Mouse (Mus musculus) liver, embryonic 12.5 days (tissue): ENCODE data around the gene Shank3. TPM values are rescaled to one million over a fixed set of nuclear protein-coding genes. Genes with fewer than 3 reads are reported as not detected.

Experiments used
- ATAC-seq: fragments of 200-750 bp; cut with Nextera tagmentation; 2 replicates; pipeline ENCODE4 v1.8.0; 2017; ENCODE audit warnings: moderate number of reproducible peaks, mild to moderate bottlenecking, moderate library complexity
- H3K27ac ChIP-seq: fragments of 300-500 bp; sonication (generic); 2 replicates; pipeline ENCODE4 v1.5.1; 2016; ENCODE audit warnings: mild to moderate bottlenecking
- H3K27me3 ChIP-seq: fragments of 300-500 bp; sonication (generic); replicated peaks from 2 replicates; pipeline ENCODE4 v1.6.1; 2016; ENCODE audit warnings: mild to moderate bottlenecking, moderate library complexity
- H3K36me3 ChIP-seq: fragments of 300-500 bp; sonication (generic); 2 replicates; pipeline ENCODE4 v1.6.1; 2016; ENCODE audit warnings: mild to moderate bottlenecking, moderate library complexity
- H3K4me1 ChIP-seq: fragments of 300-500 bp; sonication (generic); 2 replicates; pipeline ENCODE4 v1.6.1; 2016
- H3K4me2 ChIP-seq: fragments of 300-500 bp; sonication (generic); 2 replicates; pipeline ENCODE4 v1.6.1; 2016; ENCODE audit warnings: mild to moderate bottlenecking, moderate library complexity
- H3K4me3 ChIP-seq: fragments of 300-500 bp; sonication (generic); 2 replicates; pipeline ENCODE4 v1.5.1; 2016; ENCODE audit warnings: mild to moderate bottlenecking, moderate library complexity
- H3K9ac ChIP-seq: fragments of 300-500 bp; sonication (generic); 2 replicates; pipeline ENCODE4 v1.6.1; 2016; ENCODE audit warnings: mild to moderate bottlenecking, moderate library complexity
- H3K9me3 ChIP-seq: fragments of 300-500 bp; sonication (generic); replicated peaks from 2 replicates; pipeline ENCODE4 v1.6.1; 2016; ENCODE audit warnings: mild to moderate bottlenecking, moderate library complexity
- WGBS: fragments of 180-500 bp; shearing (Covaris S2); methylation state at CpG from one replicate; pipeline ENCODE4 v1.1.7; 2016; ENCODE audit not compliant: insufficient replicate concordance; 5-methylcytosine and 5-hydroxymethylcytosine counted together
- polyA plus RNA-seq: library from polyadenylated mRNA; unstranded; fragments of >200 nt; fragmentation: Nextera tagmentation; extraction: Ambion mirVana; gene quantifications from 2 replicates; pipeline ENCODE4 v1.2.1, GENCODE M21; 2016

The Shank3 gene
- polyA plus RNA-seq = 0.81 and 1.4 TPM in 2 replicates

DNA sequence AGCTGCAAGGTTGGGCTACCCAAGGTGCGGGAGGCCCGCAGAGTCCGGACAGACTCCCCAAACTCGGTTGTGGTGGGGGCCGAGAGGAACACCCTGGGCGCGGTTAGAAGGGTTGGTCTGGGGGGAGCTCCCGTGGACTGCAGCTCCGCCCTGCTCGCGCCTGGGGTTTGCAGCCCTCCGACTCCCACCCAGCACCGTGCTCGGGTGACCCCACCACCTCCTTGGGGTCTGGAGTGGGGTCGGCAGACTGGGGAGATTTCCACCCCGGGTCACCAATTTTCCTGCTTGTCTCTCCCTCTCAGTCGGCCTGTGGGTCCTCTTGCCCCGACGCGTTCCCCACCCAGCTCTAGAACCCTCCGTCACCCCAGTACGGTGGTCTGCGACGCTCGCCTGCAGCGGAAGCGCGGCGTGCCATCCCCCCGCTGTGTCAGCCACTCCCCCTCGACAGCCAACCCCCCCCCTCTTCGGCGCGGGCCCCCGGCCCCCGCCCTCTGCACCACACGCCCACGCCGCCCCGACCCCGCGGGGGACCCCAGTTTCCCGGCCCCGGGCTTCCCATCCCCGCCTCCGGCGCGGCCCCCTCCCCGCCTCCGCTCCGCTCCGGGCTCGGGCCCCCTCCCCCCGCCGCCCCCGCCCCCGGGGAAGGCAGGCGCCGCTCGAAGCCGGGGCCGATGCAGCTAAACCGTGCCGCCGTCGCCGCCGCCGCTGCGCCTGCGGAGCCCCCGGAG is at the start of gene Shank3:
TSS of gene Shank3 (plus strand) at position 663 of the 728 bp plus-strand sequence.
- ATAC-seq = peak; percentile 11; the same call in 1 of the 2 replicates
- Histone ChIP-seq H3K4me2 (peak within 1 kb of the TSS; percentile 94), H3K4me3 (peak within 1 kb of the TSS; percentile 68), H3K36me3 (peaks cover 13% of the 10 kb centered on the region), H3K9ac (peak within 1 kb of the TSS; percentile 72), H3K9me3 (no peaks in the 10 kb centered on the region), H3K27me3 (peaks cover 53% of the 10 kb centered on the region), H3K27ac (peak within 1 kb of the TSS; percentile 40), H3K4me1 (peaks cover 38% of the 10 kb centered on the region)
- under 1% methylated on average over 57 of the region's 72 CpGs for WGBS

- Histone ChIP-seq H3K9me3 (no peaks in the 10 kb centered on the region), H3K4me2 (peak overlapping the region; percentile 72), H3K4me3 (peak overlapping the region; percentile 47; the same call in 1 of the 2 replicates), H3K27ac (no peak overlapping the region), H3K4me1 (peaks cover 12% of the 10 kb centered on the region), H3K9ac (no peak overlapping the region), H3K36me3 (no peaks in the 10 kb centered on the region), H3K27me3 (peaks cover 89% of the 10 kb centered on the region)
- ATAC-seq = peak; percentile 33; the same call in 1 of the 2 replicates
- WGBS = 5% methylated on average over 24 of the region's 24 CpGs
These were observed 46.2 kb upstream of the Shank3 start for GRCm38 (mm10) chr15:89452906-89453864.

DNA sequence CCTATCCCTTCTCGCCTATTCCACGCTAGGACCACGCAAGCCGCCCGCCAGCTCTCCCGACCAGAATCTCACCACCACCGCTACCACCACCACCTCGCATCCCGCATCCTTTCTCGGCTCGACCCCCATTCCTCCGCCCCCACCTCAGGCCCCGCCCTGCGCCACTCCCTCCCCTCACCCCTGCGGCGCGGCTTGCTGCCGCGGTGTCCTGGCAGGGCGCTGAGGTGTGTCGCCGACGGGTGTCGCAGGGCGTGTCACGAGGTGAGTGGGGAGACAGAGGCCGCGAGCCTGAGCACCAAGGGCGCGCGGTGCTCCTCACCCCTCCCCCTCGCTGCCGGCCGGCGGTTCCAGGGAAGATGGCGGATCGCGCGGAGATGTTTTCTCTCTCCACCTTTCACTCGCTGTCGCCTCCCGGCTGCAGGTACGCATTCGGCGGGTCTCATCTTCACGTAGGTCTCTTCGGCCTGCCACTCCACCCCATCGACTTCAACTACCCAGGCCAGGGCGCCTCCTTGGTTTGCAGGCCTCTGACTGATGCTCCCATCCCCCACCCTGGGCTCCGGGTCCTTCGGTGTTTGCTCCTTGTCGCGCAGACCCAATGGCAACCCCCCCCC is 45.5 kb upstream of the Shank3 start, which contains the start of gene Mapk8ip2:
TSS of gene Mapk8ip2 (plus strand) at position 49 of the 614 bp plus-strand sequence.
- no peaks in the 10 kb centered on the region for H3K9me3 ChIP-seq
- WGBS = 3% methylated on average over 53 of the region's 53 CpGs
- peaks cover 93% of the 10 kb centered on the region for H3K27me3 ChIP-seq
- H3K36me3 ChIP-seq = no peaks in the 10 kb centered on the region
- H3K9ac ChIP-seq = no peak within 1 kb of the TSS
- H3K4me3 ChIP-seq = peak within 1 kb of the TSS; percentile 47
- H3K27ac ChIP-seq = no peak within 1 kb of the TSS
- peak within 1 kb of the TSS; percentile 72 for H3K4me2 ChIP-seq
- peaks cover 12% of the 10 kb centered on the region for H3K4me1 ChIP-seq
- ATAC-seq = no peak

DNA sequence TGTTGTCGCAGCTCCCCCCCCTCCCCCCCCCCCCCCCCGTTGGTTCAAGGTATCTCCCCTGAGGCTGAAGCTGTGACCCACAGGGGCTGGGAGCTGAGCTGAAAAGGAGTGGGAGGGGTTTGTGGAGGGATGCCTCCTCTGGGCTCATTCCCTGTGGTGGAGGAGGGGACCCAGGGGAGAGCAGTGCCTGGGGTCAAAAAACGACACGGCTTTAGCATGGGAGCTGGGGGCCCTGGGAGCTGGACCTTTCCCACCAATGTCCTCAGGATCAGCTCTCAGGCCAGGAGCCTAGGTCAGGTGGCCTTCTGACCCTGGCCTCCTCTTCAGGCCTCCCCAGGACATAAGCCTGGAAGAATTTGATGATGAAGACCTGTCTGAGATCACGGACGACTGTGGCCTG is 44.6 kb upstream of the Shank3 start:
- Histone ChIP-seq H3K27ac (no peak overlapping the region), H3K4me2 (no peak overlapping the region), H3K4me1 (peaks cover 12% of the 10 kb centered on the region), H3K27me3 (peaks cover 92% of the 10 kb centered on the region), H3K4me3 (no peak overlapping the region), H3K9me3 (no peaks in the 10 kb centered on the region), H3K9ac (no peak overlapping the region), H3K36me3 (no peaks in the 10 kb centered on the region)
- 29% methylated on average over 5 of the region's 6 CpGs for WGBS
- ATAC-seq = no peak

- no peaks in the 10 kb centered on the region for H3K9me3 ChIP-seq
- H3K27ac ChIP-seq = no peak overlapping the region
- H3K4me1 ChIP-seq = peaks cover 12% of the 10 kb centered on the region
- ATAC-seq = no peak
- H3K36me3 ChIP-seq = no peaks in the 10 kb centered on the region
- no peak overlapping the region for H3K9ac ChIP-seq
- H3K27me3 ChIP-seq = peaks cover 91% of the 10 kb centered on the region
- WGBS = 57% methylated on average over 6 of the region's 6 CpGs
- H3K4me2 ChIP-seq = no peak overlapping the region
- no peak overlapping the region for H3K4me3 ChIP-seq
These were observed 43.8 kb upstream of the Shank3 start for GRCm38 (mm10) chr15:89455642-89456041.

DNA sequence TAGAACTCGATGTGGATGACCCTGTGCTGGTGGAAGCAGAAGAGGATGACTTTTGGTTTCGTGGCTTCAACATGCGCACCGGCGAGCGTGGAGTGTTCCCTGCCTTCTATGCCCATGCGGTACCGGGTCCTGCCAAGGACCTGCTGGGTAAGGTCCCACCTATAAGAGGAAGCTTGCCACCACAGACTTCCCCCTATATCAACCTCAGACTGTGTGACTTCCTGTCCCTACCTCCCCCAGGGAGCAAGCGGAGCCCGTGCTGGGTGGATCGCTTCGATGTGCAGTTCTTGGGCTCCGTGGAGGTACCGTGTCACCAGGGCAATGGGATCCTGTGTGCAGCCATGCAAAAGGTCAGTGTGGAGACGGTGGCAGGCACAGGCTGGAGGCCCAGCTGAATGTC is 40.5 kb upstream of the Shank3 start:
- no peak for ATAC-seq
- Histone ChIP-seq H3K36me3 (no peaks in the 10 kb centered on the region), H3K9ac (no peak overlapping the region), H3K27me3 (peaks cover 67% of the 10 kb centered on the region), H3K4me3 (no peak overlapping the region), H3K9me3 (no peaks in the 10 kb centered on the region), H3K4me1 (peaks cover 8% of the 10 kb centered on the region), H3K4me2 (no peak overlapping the region), H3K27ac (no peak overlapping the region)
- WGBS = 48% methylated on average over 15 of the region's 15 CpGs

- WGBS = 64% methylated on average over 7 of the region's 7 CpGs
- H3K27ac ChIP-seq = no peak overlapping the region
- no peaks in the 10 kb centered on the region for H3K36me3 ChIP-seq
- no peak overlapping the region for H3K4me2 ChIP-seq
- H3K27me3 ChIP-seq = peaks cover 58% of the 10 kb centered on the region
- no peak for ATAC-seq
- no peak overlapping the region for H3K4me3 ChIP-seq
- no peak overlapping the region for H3K9ac ChIP-seq
- H3K9me3 ChIP-seq = no peaks in the 10 kb centered on the region
- no peaks in the 10 kb centered on the region for H3K4me1 ChIP-seq
These were observed 39.6 kb upstream of the Shank3 start for GRCm38 (mm10) chr15:89459821-89460220.

DNA sequence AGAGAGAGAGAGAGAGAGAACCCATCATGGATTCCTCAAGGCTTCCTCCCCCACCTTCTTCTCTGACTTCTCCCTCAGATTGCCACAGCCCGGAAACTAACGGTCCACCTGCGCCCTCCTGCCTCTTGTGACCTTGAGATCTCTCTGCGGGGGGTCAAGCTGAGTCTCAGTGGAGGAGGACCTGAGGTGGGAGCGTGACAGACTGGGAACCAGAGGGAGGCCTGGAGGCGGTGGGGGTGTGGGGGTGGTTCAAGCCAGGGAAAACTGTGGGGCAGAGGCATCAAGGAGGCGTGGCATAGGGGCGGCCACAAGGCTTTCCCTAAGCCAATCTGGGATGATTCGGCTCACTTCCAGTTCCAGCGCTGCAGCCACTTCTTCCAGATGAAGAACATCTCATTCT is 39.1 kb upstream of the Shank3 start:
- 47% methylated on average over 10 of the region's 10 CpGs for WGBS
- Histone ChIP-seq H3K27me3 (peaks cover 54% of the 10 kb centered on the region), H3K9me3 (no peaks in the 10 kb centered on the region), H3K27ac (no peak overlapping the region), H3K4me1 (no peaks in the 10 kb centered on the region), H3K36me3 (no peaks in the 10 kb centered on the region), H3K4me2 (no peak overlapping the region), H3K4me3 (no peak overlapping the region), H3K9ac (no peak overlapping the region)
- no peak for ATAC-seq

- no peaks in the 10 kb centered on the region for H3K4me1 ChIP-seq
- no peak overlapping the region for H3K4me2 ChIP-seq
- WGBS = 65% methylated on average over 15 of the region's 15 CpGs
- H3K9ac ChIP-seq = no peak overlapping the region
- H3K27me3 ChIP-seq = peaks cover 43% of the 10 kb centered on the region
- no peaks in the 10 kb centered on the region for H3K9me3 ChIP-seq
- H3K4me3 ChIP-seq = no peak overlapping the region
- no peak for ATAC-seq
- H3K27ac ChIP-seq = no peak overlapping the region
- no peaks in the 10 kb centered on the region for H3K36me3 ChIP-seq
These were observed 38.1 kb upstream of the Shank3 start for GRCm38 (mm10) chr15:89461321-89461720.

DNA sequence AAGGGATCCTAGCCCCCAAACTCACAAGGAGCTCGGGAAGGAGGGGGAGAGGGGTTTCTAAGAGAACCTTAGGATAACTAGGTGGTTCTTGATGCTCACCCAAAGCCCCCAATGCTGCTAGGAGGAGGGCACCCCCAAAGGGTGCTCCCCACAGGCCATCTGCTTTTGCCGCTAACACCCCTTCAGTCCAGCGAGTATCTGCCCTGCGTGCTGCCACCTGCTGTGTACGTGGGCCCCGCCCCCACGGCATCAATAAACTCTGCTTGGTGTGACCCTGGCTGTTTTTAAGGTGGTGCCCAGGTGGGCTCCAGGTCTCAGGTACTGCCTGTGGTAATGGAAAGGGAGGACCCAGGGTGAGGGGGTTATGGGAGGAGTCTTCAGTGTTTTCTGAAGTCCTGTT is 37.2 kb upstream of the Shank3 start:
- 66% methylated on average over 7 of the region's 7 CpGs for WGBS
- H3K36me3 ChIP-seq = no peaks in the 10 kb centered on the region
- no peak for ATAC-seq

GRCm38 (mm10) chr15:89463334-89464235 is 35.8 kb upstream of the Shank3 start:
- no peak overlapping the region for H3K4me2 ChIP-seq
- 38% methylated on average over 5 of the region's 5 CpGs for WGBS

More for the DNA sequence above, 37.2 kb upstream of the Shank3 start:
- H3K4me3 ChIP-seq = no peak overlapping the region
- H3K27ac ChIP-seq = no peak overlapping the region
- peaks cover 35% of the 10 kb centered on the region for H3K27me3 ChIP-seq
- no peaks in the 10 kb centered on the region for H3K4me1 ChIP-seq
- H3K9ac ChIP-seq = no peak overlapping the region
- H3K4me2 ChIP-seq = no peak overlapping the region
- H3K9me3 ChIP-seq = no peaks in the 10 kb centered on the region

More at GRCm38 (mm10) chr15:89463334-89464235, 35.8 kb upstream of the Shank3 start:
- Histone ChIP-seq H3K4me1 (no peaks in the 10 kb centered on the region), H3K27me3 (peaks cover 21% of the 10 kb centered on the region), H3K36me3 (no peaks in the 10 kb centered on the region), H3K4me3 (no peak overlapping the region), H3K9me3 (no peaks in the 10 kb centered on the region), H3K9ac (no peak overlapping the region), H3K27ac (no peak overlapping the region)
- ATAC-seq = no peak
